In the genomic region with DNA sequence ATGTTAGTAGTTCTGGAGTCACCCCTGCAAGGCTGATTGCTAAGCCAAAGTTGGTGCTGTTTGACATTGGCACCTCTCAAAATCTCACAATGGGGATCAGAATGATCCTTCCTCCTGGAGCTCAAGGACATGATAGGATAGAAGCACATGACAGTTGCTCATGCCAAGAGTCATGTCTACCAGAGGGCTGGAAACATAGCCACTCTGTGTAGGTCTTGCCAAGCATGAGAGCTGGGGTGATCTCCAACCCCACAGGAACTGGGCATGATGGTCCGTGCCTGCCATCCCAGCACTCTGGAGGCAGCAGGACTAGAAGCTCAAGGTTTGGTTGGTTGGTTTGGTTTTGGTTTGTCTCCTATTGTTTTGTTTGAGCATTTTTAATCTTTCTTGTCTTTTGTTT, we compare ENCODE assay signal across 20 mouse cellular contexts. TPM values are rescaled to one million over a fixed set of nuclear protein-coding genes. Genes with fewer than 3 reads are reported as not detected.
"Had no signal": no experiment of that assay in that cellular context is flagged by ENCODE, and none has a peak within 500 bp of the region (broad histone marks: within the 10 kb centered on the region; RNA-seq: fewer than 3 reads in every experiment).

No protein-coding gene starts in this region.

- H3K9ac ChIP-seq: lung, embryonic 15.5 days; midbrain, embryonic 13.5 days; midbrain, embryonic 15.5 days; neural tube, embryonic 12.5 days; stomach, embryonic 15.5 days had no signal

- H3K4me2 ChIP-seq: lung, embryonic 15.5 days; midbrain, embryonic 11.5 days; midbrain, embryonic 13.5 days; midbrain, embryonic 15.5 days; neural tube, embryonic 12.5 days; stomach, embryonic 15.5 days had no signal

- H3K4me1 ChIP-seq: megakaryocyte, embryonic 14.5 days; neural tube, embryonic 12.5 days; stomach, embryonic 15.5 days had no signal

- H3K27ac ChIP-seq: lung, embryonic 15.5 days; macrophage; midbrain, embryonic 13.5 days; midbrain, embryonic 15.5 days; neural tube, embryonic 12.5 days; stomach, embryonic 15.5 days; stomach, postnatal 0 days had no signal

- H3K36me3 ChIP-seq: lung, embryonic 15.5 days; midbrain, embryonic 13.5 days; midbrain, embryonic 15.5 days; neural tube, embryonic 12.5 days; stomach, embryonic 15.5 days had no signal

- DNase-seq: lung, adult 2 months; lung, postnatal 14 days; lung, postnatal 36 days; right cerebral cortex, postnatal 14 days; thymus, adult 2 months; thymus, postnatal 25 days had no signal

- H3K9me3 ChIP-seq: lung, embryonic 15.5 days; megakaryocyte, embryonic 14.5 days; midbrain, embryonic 13.5 days; midbrain, embryonic 15.5 days; neural tube, embryonic 12.5 days; stomach, embryonic 15.5 days had no signal

- H3K27me3 ChIP-seq: lung, embryonic 15.5 days; midbrain, embryonic 13.5 days; midbrain, embryonic 15.5 days; neural tube, embryonic 12.5 days; stomach, embryonic 15.5 days had no signal

- H3K4me3 ChIP-seq: lung, embryonic 15.5 days; megakaryocyte, embryonic 14.5 days; midbrain, embryonic 13.5 days; midbrain, embryonic 15.5 days; neural tube, embryonic 12.5 days; stomach, embryonic 15.5 days had no signal

- ATAC-seq: lung, postnatal 0 days; midbrain, embryonic 13.5 days; midbrain, embryonic 15.5 days had no signal

RNA-seq across cellular contexts. Expression of gene Gucy1b2, which starts 5.4 kb away (rescaled TPM):
- total RNA-seq: megakaryocyte progenitor cell, adult 5-6 weeks; monocyte, adult 5-6 weeks; neutrophil, adult 5-6 weeks had no signal
- polyA plus RNA-seq: lung, adult 2 months; macrophage; spleen, adult 2 months; stomach, postnatal 0 days had no signal
